Mouse (Mus musculus) CD4-positive naive resting alpha-beta T cell, adult 57 days (primary cell): Measurements from ENCODE around the gene Ppp1r9b. TPM values are rescaled to one million over a fixed set of nuclear protein-coding genes. Genes with fewer than 3 reads are reported as not detected.

ENCODE experiments used
- total RNA-seq: library from RNA; stranded (reverse); gene quantifications from one replicate; pipeline ENCODE4 v1.2.4, GENCODE M21; 2023

The Ppp1r9b gene
- total RNA-seq, result 141 TPM

GRCm38 (mm10) chr11:94990749-94991577, at the start of gene Ppp1r9b:
Gene Ppp1r9b, plus strand, starts transcription at chr11:94991035.

GRCm38 (mm10) chr11:94967419-94967818, 23.4 kb upstream of the Ppp1r9b start, which contains the start of gene Hils1:
Gene Hils1, plus strand, starts transcription at chr11:94967593.

GRCm38 (mm10) chr11:94976199-94976598, 14.6 kb upstream of the Ppp1r9b start, which contains the start of gene Sgca:
Gene Sgca, minus strand, starts transcription at chr11:94976327.

GRCm38 (mm10) chr11:95009629-95010014, 18.8 kb downstream of the Ppp1r9b start, which contains the start of gene Samd14:
Gene Samd14, plus strand, starts transcription at chr11:95009879.

GRCm38 (mm10) chr11:95041139-95041609, 50.3 kb downstream of the Ppp1r9b start, which contains the start of gene Pdk2:
Gene Pdk2, minus strand, starts transcription at chr11:95041354.

Other genes with a start within 250 kb of the Ppp1r9b start
- not detected for gene Cdc34b, start 249.3 kb upstream of the Ppp1r9b start, total RNA-seq
- gene Tmem92, start 208.3 kb upstream of the Ppp1r9b start, total RNA-seq, result not detected
- gene Col1a1, start 54.8 kb upstream of the Ppp1r9b start, total RNA-seq, result 3.5 TPM
- not detected for gene Hils1, start 23.4 kb upstream of the Ppp1r9b start, total RNA-seq
- not detected for gene Sgca, start 14.7 kb upstream of the Ppp1r9b start, total RNA-seq
- 0.21 TPM for gene Samd14, start 18.8 kb downstream of the Ppp1r9b start, total RNA-seq
- 11.4 TPM for gene Pdk2, start 50.3 kb downstream of the Ppp1r9b start, total RNA-seq
- 4.7 TPM for gene Itga3, start 85.8 kb downstream of the Ppp1r9b start, total RNA-seq
- gene Dlx3, start 129.1 kb downstream of the Ppp1r9b start, total RNA-seq, result not detected
- not detected for gene Dlx4, start 155.2 kb downstream of the Ppp1r9b start, total RNA-seq